Mouse (Mus musculus): ENCODE data around the gene 9130023H24Rik. TPM values are rescaled to one million over a fixed set of nuclear protein-coding genes. Genes with fewer than 3 reads are reported as not detected.

Gene 9130023H24Rik
- polyA plus RNA-seq, 1 experiment from 2014 or later = 9.1 TPM

- Histone ChIP-seq H3K9ac (no peak within 1 kb of the TSS), H3K36me3 (0 out of 2 replicates have a peak, but pooled peaks cover 3% of the 10 kb centered on the region), H3K9me3 (no peaks in the 10 kb centered on the region), H3K4me3 (no peak within 1 kb of the TSS), H3K4me1 (no peaks in the 10 kb centered on the region), H3K4me2 (no peak within 1 kb of the TSS), H3K27ac (no peak within 1 kb of the TSS), H3K27me3 (0 out of 2 replicates have a peak, but pooled peaks cover under 1% of the 10 kb centered on the region)
- 82% methylated on average over 6 of the region's 6 CpGs for WGBS
- ATAC-seq (ENCODE audit: insufficient number of reproducible peaks, low FRiP score, low TSS enrichment, low read depth) = no peak
Measured at GRCm38 (mm10) chr7:128265411-128265810, 27.6 kb upstream of the 9130023H24Rik start, which contains the start of gene Slc5a2. Slc5a2 (plus strand) TSS chr7:128265657.

GRCm38 (mm10) chr7:128256783-128257334 lies 19.0 kb upstream of the 9130023H24Rik start:
- no peaks in the 10 kb centered on the region for H3K9me3 ChIP-seq
- no peak overlapping the region for H3K4me3 ChIP-seq
- no peak overlapping the region for H3K27ac ChIP-seq
- H3K4me1 ChIP-seq = peaks cover 15% of the 10 kb centered on the region
- H3K9ac ChIP-seq = no peak overlapping the region
- ATAC-seq (ENCODE audit: insufficient number of reproducible peaks, low FRiP score, low TSS enrichment, low read depth) = no peak
- H3K27me3 ChIP-seq = 0 out of 2 replicates have a peak, but pooled peaks cover 3% of the 10 kb centered on the region
- WGBS = 52% methylated on average over 5 of the region's 5 CpGs
- H3K4me2 ChIP-seq = no peak overlapping the region
- H3K36me3 ChIP-seq = peaks cover 11% of the 10 kb centered on the region

GRCm38 (mm10) chr7:128255757-128256156 lies 17.9 kb upstream of the 9130023H24Rik start:
- Histone ChIP-seq H3K9me3 (no peaks in the 10 kb centered on the region), H3K9ac (no peak overlapping the region), H3K27me3 (0 out of 2 replicates have a peak, but pooled peaks cover 3% of the 10 kb centered on the region), H3K4me2 (no peak overlapping the region), H3K27ac (no peak overlapping the region), H3K4me1 (peaks cover 20% of the 10 kb centered on the region), H3K36me3 (peaks cover 11% of the 10 kb centered on the region), H3K4me3 (no peak overlapping the region)
- 87% methylated on average over 5 of the region's 5 CpGs for WGBS
- no peak for ATAC-seq (ENCODE audit: insufficient number of reproducible peaks, low FRiP score, low TSS enrichment, low read depth)

GRCm38 (mm10) chr7:128254978-128255377 lies 17.1 kb upstream of the 9130023H24Rik start:
- WGBS = 64% methylated on average over 2 of the region's 2 CpGs
- Histone ChIP-seq H3K4me2 (no peak overlapping the region), H3K9ac (no peak overlapping the region), H3K4me3 (no peak overlapping the region), H3K9me3 (no peaks in the 10 kb centered on the region), H3K4me1 (peaks cover 20% of the 10 kb centered on the region), H3K36me3 (peaks cover 18% of the 10 kb centered on the region), H3K27ac (no peak overlapping the region), H3K27me3 (no peaks in the 10 kb centered on the region)
- no peak for ATAC-seq (ENCODE audit: insufficient number of reproducible peaks, low FRiP score, low TSS enrichment, low read depth)

GRCm38 (mm10) chr7:128252609-128253008 lies 14.8 kb upstream of the 9130023H24Rik start:
- ATAC-seq (ENCODE audit: insufficient number of reproducible peaks, low FRiP score, low TSS enrichment, low read depth) = 0 out of 2 replicates have a peak, but pooled peaks have one; percentile 32
- H3K4me3 ChIP-seq = peak overlapping the region; percentile 9
- H3K4me1 ChIP-seq = peaks cover 33% of the 10 kb centered on the region
- 11% methylated on average over 24 of the region's 24 CpGs for WGBS
- H3K27ac ChIP-seq = no peak overlapping the region
- peaks cover 25% of the 10 kb centered on the region for H3K36me3 ChIP-seq
- H3K4me2 ChIP-seq = peak overlapping the region; percentile 40
- no peaks in the 10 kb centered on the region for H3K9me3 ChIP-seq
- no peaks in the 10 kb centered on the region for H3K27me3 ChIP-seq
- H3K9ac ChIP-seq = no peak overlapping the region

- Histone ChIP-seq H3K36me3 (peaks cover 25% of the 10 kb centered on the region), H3K4me1 (peaks cover 31% of the 10 kb centered on the region), H3K4me2 (peak overlapping the region; percentile 40; the same call in 1 of the 2 replicates), H3K9me3 (no peaks in the 10 kb centered on the region), H3K27ac (no peak overlapping the region), H3K9ac (no peak overlapping the region), H3K27me3 (no peaks in the 10 kb centered on the region), H3K4me3 (no peak overlapping the region)
- no peak for ATAC-seq (ENCODE audit: insufficient number of reproducible peaks, low FRiP score, low TSS enrichment, low read depth)
- 33% methylated on average over 12 of the region's 12 CpGs for WGBS
Measured at GRCm38 (mm10) chr7:128251946-128252345, 14.1 kb upstream of the 9130023H24Rik start.

- no peak overlapping the region for H3K4me3 ChIP-seq
- H3K9ac ChIP-seq = no peak overlapping the region
- ATAC-seq (ENCODE audit: insufficient number of reproducible peaks, low FRiP score, low TSS enrichment, low read depth) = no peak
- H3K36me3 ChIP-seq = peaks cover 26% of the 10 kb centered on the region
- 78% methylated on average over 5 of the region's 5 CpGs for WGBS
- peaks cover 41% of the 10 kb centered on the region for H3K4me1 ChIP-seq
- no peaks in the 10 kb centered on the region for H3K27me3 ChIP-seq
- no peak overlapping the region for H3K4me2 ChIP-seq
- H3K9me3 ChIP-seq = no peaks in the 10 kb centered on the region
- H3K27ac ChIP-seq = no peak overlapping the region
Measured at GRCm38 (mm10) chr7:128249998-128250397, 12.2 kb upstream of the 9130023H24Rik start.

GRCm38 (mm10) chr7:128248081-128249042 lies 10.5 kb upstream of the 9130023H24Rik start:
- H3K9me3 ChIP-seq = no peaks in the 10 kb centered on the region
- no peak overlapping the region for H3K27ac ChIP-seq
- peaks cover 31% of the 10 kb centered on the region for H3K36me3 ChIP-seq
- H3K4me3 ChIP-seq = peak overlapping the region; percentile 58
- WGBS = 83% methylated on average over 10 of the region's 10 CpGs
- no peaks in the 10 kb centered on the region for H3K27me3 ChIP-seq
- peak overlapping the region; percentile 63 for H3K4me2 ChIP-seq
- no peak overlapping the region for H3K9ac ChIP-seq
- H3K4me1 ChIP-seq = peaks cover 47% of the 10 kb centered on the region
- ATAC-seq (ENCODE audit: insufficient number of reproducible peaks, low FRiP score, low TSS enrichment, low read depth) = no peak

GRCm38 (mm10) chr7:128247443-128247842 lies 9.6 kb upstream of the 9130023H24Rik start:
- H3K4me3 ChIP-seq = peak overlapping the region; percentile 58
- WGBS = 2% methylated on average over 13 of the region's 13 CpGs
- no peaks in the 10 kb centered on the region for H3K9me3 ChIP-seq
- H3K4me1 ChIP-seq = peaks cover 44% of the 10 kb centered on the region
- H3K9ac ChIP-seq = peak overlapping the region; percentile 66
- no peaks in the 10 kb centered on the region for H3K27me3 ChIP-seq
- H3K27ac ChIP-seq = peak overlapping the region; percentile 95
- ATAC-seq (ENCODE audit: insufficient number of reproducible peaks, low FRiP score, low TSS enrichment, low read depth) = peak; percentile 61; the same call in 1 of the 2 replicates
- H3K36me3 ChIP-seq = peaks cover 36% of the 10 kb centered on the region
- peak overlapping the region; percentile 63 for H3K4me2 ChIP-seq

- Histone ChIP-seq H3K9ac (peak within 1 kb of the TSS; percentile 66), H3K4me3 (peak within 1 kb of the TSS; percentile 58), H3K4me1 (peaks cover 37% of the 10 kb centered on the region), H3K36me3 (peaks cover 43% of the 10 kb centered on the region), H3K9me3 (no peaks in the 10 kb centered on the region), H3K27ac (peak within 1 kb of the TSS; percentile 95), H3K27me3 (no peaks in the 10 kb centered on the region), H3K4me2 (peak within 1 kb of the TSS; percentile 63)
- 3% methylated on average over 26 of the region's 30 CpGs for WGBS
- peak; percentile 85 for ATAC-seq (ENCODE audit: insufficient number of reproducible peaks, low FRiP score, low TSS enrichment, low read depth)
Measured at GRCm38 (mm10) chr7:128246496-128247391, 8.9 kb upstream of the 9130023H24Rik start, which contains the start of gene Tgfb1i1. Tgfb1i1 (plus strand) TSS chr7:128246812.

GRCm38 (mm10) chr7:128245547-128245946 lies 7.7 kb upstream of the 9130023H24Rik start:
- 89% methylated on average over 4 of the region's 4 CpGs for WGBS
- Histone ChIP-seq H3K4me2 (no peak overlapping the region), H3K9me3 (no peaks in the 10 kb centered on the region), H3K36me3 (peaks cover 54% of the 10 kb centered on the region), H3K4me3 (no peak overlapping the region), H3K9ac (no peak overlapping the region), H3K4me1 (peaks cover 37% of the 10 kb centered on the region), H3K27me3 (no peaks in the 10 kb centered on the region), H3K27ac (peak overlapping the region; percentile 95)
- ATAC-seq (ENCODE audit: insufficient number of reproducible peaks, low FRiP score, low TSS enrichment, low read depth) = no peak

All from limb, embryonic 15.5 days (tissue).